Mouse (Mus musculus) embryo, embryonic 11 days (tissue): ENCODE measurements around the gene C87499.
A peak's percentile ranks its signal among the peaks of the same experiment; 100 is the strongest.

Experiments
- DNase-seq: peaks from one replicate; pipeline ENCODE4 v3.0.0-alpha.2; 2015

C87499 gene

GRCm38 (mm10) chr4:88634311-88634710 is at the start of gene C87499:
C87499 (minus strand) TSS chr4:88634411.
- DNase-seq, result no peak

- DNase-seq, result no peak
Measured at GRCm38 (mm10) chr4:88683812-88684211, 49.6 kb upstream of the C87499 start, which contains the start of gene Ifna2. Ifna2 (minus strand) TSS chr4:88683912.

GRCm38 (mm10) chr4:88681353-88681752 is 47.1 kb upstream of the C87499 start:
- DNase-seq, result no peak

GRCm38 (mm10) chr4:88680362-88680761 is 46.2 kb upstream of the C87499 start:
- peak; percentile 50 for DNase-seq

- DNase-seq, result no peak
Measured at GRCm38 (mm10) chr4:88676824-88677223, 42.6 kb upstream of the C87499 start, which contains the start of gene Ifna16. Ifna16 (minus strand) TSS chr4:88676924.

- no peak for DNase-seq
Measured at GRCm38 (mm10) chr4:88655461-88655860, 21.2 kb upstream of the C87499 start.

GRCm38 (mm10) chr4:88653644-88654043 is 19.4 kb upstream of the C87499 start:
- no peak for DNase-seq

- DNase-seq, result no peak
Measured at GRCm38 (mm10) chr4:88644359-88644758, 10.1 kb upstream of the C87499 start, which contains the start of gene Ifna13. Ifna13 (minus strand) TSS chr4:88644459.

GRCm38 (mm10) chr4:88642526-88642925 is 8.3 kb upstream of the C87499 start:
- DNase-seq, result peak; percentile 16

- peak; percentile 100 for DNase-seq
Measured at GRCm38 (mm10) chr4:88641077-88641831, 7.0 kb upstream of the C87499 start.

GRCm38 (mm10) chr4:88640704-88641076 is 6.5 kb upstream of the C87499 start:
- DNase-seq, result no peak

GRCm38 (mm10) chr4:88603276-88603675 is 30.9 kb downstream of the C87499 start, which contains the start of gene Ifna12:
Ifna12 (minus strand) TSS chr4:88603376.
- no peak for DNase-seq

- DNase-seq, result no peak
Measured at GRCm38 (mm10) chr4:88592285-88592684, 41.9 kb downstream of the C87499 start, which contains the start of gene Ifna9. Ifna9 (minus strand) TSS chr4:88592385.
